Mouse (Mus musculus): ENCODE data around the gene Lin7b.
A peak's percentile ranks its signal among the peaks of the same experiment; 100 is the strongest.

DNA sequence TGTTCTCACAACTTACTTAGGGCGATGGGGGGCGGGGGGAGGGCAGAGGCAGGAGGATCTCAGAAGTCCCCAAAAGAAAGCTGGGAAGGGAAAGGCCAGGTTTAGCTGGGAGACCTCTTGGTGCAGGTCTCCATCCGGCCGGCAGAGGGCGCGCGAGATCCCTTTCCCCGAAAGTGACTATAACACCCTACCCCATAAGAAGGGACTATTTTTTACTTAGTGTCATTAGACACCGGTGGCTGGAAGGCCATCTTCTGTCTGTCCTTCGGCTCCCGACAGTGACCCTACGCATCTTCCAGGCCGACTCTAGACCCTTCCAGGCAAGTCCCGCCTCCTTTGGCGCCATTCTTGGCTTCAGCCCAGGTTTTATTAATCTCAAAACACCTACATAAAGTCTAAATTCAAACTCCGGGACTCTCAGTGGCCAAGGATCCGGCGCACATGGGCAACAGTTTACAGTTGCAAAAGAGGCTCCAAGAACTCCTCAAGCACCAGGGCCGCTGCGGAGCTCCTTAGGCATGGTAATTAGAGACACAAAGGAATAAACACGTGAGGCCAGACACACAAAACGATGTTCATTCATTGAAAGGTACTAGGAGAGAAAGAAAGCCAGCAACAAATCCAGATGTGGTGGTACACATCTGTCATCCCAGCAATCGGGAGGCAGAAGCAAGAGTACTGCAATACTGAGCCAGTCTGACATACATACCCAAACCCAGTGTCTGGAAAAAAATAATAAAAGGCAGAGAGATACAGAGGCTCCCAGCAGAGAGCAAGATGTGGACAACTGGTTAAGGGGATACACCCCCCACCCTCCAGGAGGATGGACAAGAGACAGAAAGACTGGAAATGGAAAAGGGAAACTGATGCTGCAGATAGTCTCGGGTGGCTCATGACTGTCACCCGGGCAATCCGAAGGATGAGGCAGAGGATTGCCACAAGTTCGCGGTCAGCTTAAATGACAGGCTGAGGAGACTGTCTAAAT is 35.0 kb upstream of the Lin7b start, which contains the start of gene Kcna7:
- TF ChIP-seq CTCF (IDR thresholded peaks at IDR 0.05; ENCODE audit: control insufficient read depth, insufficient read depth, insufficient read length) (peak; percentile 64), MAX (IDR thresholded peaks at IDR 0.05) (no peak), FOSL1 (IDR thresholded peaks at IDR 0.05; ENCODE audit: insufficient read depth, low read length, poor library complexity, severe bottlenecking) (no peak), USF1 (IDR thresholded peaks at IDR 0.05; ENCODE audit: low read depth) (no peak), CEBPB (IDR thresholded peaks at IDR 0.05; ENCODE audit: low read depth) (no peak), MYOG (IDR thresholded peaks at IDR 0.05; ENCODE audit: control insufficient read depth, extremely low read depth, insufficient read length) (no peak)

Data from C2C12 (cell line).